Mouse (Mus musculus) spleen, adult 18-20 months (tissue): ENCODE measurements around the gene Fam19a5.

ENCODE experiments used
- DNase-seq, 2 experiments: peaks; one replicate each; pipeline ENCODE4 v3.0.0; 2022; ENCODE audit warnings: mixed read lengths in 2 of 2

The Fam19a5 gene

DNA sequence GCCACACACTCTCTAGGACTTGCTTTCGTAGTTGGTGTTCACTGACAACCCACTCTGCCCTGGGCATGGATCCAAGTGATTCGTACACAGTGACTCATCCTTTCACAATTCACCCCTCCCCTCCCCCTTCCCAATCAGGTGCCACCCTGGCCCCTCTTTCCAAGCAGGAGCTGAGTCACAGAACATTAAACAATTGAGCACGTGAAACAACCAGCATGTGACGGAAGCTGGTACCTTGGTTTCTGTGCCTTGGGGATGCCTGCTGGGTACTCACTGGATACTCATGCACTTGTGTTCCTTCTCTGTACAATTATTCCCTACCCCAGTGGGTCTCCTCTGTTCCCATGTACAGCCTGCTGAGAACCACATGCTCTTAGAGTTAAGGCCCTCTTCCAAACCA, 53.0 kb downstream of the Fam19a5 start:
- DNase-seq, result no peak

DNA sequence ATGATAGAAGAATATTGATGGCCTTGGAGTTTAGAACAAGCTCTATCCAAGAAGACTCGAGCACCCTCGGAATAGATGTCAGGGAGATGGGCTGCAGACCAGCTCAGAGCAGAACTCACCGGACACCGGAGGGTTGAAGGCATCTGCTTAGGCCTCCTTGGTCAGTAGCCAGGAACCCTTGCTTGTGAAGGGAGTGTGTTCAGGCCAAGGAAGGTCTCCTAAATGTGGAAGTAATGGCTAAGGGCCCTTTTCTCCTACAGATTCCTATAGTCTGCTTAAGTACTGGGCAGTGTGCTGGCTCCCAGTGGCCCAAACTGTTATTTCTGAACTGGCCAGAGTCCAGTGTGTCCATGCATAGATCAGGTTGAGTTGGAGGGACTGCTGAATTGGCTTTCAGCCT, 53.7 kb downstream of the Fam19a5 start:
- no peak for DNase-seq

DNA sequence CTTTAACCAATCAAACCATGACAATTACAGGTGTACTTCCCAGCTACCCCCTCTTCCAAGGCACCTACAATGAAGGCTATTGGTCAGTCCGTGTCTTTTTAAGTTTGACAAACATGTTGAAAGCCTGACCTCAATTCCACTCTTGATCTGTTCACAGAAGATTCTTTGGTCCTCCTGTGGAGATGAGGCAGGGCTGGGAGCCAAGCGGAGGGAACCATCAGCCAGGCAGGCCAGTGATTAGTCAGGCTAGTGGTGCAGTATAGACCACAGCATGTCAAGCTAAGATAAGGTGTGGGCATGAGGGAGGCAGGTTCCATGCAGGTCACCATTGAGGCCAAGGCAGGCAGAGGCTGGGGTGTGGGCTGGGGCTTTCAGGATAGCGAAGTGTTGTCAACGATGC, 54.5 kb downstream of the Fam19a5 start:
- DNase-seq, result no peak

DNA sequence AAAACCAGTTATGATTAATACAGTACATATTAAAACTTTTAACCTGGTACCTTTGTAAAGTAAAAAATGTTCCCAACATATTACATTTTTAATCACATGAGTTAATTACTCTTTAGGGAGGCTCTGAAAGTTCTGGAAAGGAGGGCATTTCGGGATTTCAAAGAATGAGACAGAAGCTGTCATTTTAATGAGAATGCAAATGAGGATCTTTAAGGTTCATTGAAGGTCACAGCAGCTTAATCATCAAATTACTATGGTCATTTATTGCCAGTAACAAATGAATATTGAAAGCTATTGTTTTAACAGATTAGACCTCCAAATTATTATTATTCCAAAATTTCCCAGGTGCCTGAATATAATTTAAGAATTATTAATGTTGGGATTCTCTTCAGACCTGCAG, 59.2 kb downstream of the Fam19a5 start:
- DNase-seq, result no peak

DNA sequence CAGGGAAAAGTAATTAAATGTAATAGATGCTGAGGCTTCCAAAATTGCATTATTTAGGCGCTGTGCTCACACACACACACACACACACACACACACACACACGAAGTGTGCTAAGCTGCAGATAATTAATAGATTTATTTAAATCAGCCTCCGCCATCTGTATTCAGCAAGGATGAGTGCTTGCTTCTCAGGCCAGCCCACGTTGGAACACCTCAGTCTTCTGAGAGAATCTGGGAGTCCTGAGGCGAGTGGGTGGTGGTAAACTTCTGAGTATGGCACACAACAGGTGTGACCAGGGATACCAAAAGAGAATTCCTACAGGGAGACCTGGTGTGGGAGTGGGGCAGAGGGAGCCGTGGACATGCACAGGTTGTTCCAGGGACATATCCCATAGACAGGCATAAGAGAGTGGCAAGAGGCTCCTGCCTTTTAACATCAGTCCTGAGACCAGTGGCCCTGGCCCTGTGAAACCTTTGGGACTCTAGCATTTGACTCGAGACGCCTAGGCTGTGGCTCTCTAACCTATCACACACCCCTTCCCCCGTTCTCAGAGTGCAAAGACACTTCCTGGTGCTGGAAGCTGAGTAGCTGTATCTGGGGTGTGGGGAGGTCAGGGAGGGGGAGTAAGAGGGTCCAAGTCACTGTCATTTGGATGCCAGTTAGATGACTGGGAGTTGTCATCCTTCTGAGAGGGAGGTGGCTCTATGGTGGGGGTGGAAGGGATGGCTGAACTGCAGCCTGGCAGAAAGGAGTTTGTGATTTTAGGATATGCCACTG, 61.6 kb downstream of the Fam19a5 start:
- DNase-seq, result no peak

DNA sequence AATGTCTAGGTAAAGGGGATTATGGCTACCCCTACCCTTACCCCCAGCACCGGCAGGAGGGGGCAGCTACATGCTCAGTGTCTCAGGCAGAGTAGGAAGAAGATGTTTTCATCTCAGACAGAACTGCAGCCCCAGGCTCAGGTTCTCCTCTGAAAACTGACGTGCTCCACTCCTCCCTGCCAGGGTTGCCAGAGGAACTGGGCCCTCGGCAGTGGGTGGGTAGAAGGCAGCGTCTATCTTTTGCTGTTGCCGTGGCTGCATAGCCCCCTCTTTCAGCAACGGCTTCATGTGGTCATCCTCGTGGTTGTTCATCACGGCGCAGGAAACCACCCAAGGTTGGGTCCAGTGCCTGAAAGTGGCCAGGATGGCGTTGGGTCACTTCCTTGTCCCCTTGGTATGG, 62.6 kb downstream of the Fam19a5 start:
- no peak for DNase-seq

DNA sequence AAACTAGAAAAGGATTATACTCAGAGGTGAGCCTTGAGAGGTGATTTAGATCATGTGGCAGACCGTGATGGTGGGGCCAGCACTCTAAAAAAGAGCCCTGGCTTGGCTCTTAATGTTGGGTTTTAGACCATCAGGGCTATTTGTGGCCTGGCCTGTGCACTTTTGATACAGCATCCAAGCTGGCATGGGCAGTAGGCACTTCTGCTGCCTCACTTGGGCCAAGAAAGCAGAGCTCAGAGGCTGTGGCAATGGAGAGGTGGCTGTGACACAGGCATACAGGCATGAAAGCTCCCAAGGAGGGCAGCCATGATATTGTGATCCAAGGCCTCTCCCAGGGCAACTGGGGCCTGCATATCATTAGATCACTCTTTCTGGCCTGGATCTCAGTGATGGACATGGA, 65.1 kb downstream of the Fam19a5 start:
- DNase-seq, result no peak

DNA sequence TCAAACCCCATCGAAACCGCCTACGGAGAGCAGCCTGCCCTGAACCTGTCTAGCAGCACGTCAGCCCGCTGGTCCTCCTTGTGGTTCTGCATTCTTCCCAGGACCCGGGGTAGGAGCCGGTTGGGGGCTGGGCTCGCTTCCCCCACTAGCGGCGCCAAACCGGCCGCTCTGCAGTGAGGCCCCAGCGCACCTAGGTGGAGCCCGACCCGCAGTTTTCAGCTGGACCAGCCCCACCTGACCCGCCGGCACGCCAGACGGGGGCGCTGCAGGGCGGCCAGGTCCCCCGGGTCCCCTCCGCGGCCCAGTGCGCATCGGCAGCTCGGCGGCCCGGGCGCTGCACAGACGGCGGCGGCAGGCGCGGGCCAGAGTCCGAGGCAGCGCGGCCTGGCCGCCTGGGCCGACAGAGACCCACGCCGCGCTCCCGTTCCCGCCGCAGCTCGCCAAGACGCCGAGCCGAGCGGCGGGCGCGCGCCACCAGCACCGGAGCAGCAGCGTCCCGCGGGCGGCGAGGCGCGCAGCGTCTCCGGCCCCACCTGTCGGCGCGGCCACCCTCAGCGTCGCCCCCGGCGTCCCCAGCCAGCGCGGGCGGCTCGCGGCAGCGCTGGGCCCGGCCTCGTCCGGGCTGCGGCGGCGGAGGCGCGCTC, 80.0 kb downstream of the Fam19a5 start:
- no peak for DNase-seq

DNA sequence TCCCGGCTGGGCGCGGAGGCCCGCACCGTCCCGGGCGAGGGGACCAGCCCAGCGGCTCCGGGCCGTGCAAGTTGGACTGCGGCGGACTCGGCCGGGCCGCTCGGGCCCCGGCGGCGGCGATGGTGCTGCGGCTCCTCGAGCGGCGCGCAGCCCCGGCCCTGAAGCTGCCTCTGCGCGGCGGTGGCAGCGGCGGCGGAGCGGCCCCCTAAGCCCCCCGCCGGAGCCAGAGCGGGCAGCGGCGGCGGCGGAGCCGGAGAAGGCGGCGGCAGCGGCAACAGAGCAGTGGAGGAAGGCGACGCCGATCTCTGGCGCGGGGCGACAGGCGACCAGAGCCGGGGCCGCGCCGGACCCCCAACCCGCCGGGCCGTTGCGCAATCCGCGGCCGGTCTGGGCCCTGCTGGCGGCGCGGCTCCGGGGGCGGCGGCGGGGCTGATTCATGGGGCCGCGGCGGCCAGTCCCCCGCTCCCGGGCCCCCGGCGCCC, 80.6 kb downstream of the Fam19a5 start:
- no peak for DNase-seq

DNA sequence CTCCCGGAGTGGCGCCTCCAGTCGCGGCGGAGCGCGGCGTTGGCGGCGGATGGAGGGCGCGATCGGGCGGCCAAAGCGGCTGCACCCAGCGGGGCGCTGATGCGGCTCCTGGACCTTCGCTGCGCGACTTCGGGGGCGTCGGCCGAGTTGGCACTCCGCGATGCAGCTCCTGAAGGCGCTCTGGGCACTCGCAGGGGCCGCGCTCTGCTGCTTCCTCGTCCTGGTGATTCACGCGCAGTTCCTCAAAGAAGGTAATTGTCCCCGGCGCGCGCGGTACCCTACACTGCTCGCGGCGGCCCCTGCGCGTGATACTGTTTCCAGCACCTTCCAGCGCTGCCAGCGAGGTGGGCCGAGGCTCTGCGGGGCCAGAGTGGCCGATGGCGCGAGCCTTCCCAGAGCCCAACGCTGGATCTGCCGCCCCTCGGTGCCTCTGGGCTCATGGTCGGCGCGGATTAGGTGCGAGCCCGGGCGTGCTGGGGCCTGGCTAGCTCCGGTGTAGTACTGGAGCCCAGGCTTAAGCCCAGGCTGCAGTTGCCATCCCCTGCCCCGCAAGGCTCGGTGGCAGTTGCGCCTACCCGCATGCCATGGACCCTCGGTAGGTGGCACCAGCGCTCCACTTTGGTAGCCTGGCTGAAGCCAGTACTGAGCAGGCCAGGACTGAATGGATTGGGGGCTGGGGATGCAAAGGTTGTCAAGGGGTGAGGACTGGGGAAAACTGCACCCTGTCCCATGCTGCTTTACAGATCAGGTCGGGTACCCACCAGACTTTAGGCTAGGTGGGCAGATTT, 81.3 kb downstream of the Fam19a5 start:
- peak in 1 of 2 experiments; percentile 4 for DNase-seq

DNA sequence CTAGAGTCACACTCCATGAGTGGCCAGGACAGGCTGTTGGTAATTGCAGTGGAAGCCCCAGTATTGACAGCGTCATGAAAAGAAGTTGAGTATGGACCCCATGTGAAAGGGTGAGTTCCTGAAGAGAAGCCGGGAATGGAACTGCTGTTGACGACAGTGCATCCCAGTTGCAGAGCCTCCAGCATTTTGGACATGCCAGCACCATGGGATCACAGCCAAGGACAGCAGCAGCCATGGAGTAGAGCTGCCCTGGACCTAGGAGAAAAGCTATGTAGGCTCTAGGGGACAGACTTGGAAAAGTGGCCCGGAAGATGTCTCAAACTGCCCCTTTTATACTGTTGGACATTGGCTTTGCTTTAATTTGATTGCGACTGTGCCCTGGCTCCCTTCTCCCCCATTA, 91.2 kb downstream of the Fam19a5 start:
- no peak for DNase-seq

DNA sequence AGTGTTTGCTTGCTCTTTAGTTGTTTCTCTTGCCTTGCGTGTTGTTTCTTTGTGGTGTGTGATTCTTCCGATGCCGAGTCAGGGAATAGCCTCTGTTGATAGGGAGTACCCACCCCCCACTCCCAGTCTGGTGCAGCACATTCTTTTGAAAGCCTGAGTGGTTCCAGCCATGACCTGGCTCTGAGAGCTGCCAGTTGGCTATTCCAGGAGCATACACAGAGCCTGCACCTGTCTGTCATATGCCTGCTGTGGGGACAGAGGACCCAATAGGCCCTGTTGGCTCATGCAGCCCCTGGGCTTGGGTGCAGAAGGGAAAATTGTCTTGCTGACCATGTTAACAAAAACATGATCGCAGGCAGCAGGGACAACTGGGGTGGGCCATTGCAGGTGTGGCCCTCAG, 92.3 kb downstream of the Fam19a5 start:
- no peak for DNase-seq

DNA sequence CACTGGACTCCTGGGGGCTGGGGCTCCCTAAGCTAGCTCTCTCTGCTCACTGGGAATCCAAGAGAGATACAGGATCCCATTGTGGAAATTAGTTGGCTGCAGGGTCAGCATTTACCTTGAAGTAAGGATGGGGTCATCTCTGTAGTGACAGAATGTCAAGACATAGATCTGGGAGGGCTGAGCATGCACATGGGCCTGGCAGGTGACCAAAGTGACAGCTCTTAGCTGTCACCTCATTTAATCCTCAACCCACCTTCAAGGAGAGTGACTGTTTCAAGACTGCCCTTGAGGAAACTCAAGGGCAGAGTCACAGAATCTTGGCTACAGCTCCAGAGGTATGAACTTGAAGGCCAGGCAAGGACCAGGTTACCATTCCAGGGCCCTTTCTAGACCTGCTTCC, 93.1 kb downstream of the Fam19a5 start:
- no peak for DNase-seq

DNA sequence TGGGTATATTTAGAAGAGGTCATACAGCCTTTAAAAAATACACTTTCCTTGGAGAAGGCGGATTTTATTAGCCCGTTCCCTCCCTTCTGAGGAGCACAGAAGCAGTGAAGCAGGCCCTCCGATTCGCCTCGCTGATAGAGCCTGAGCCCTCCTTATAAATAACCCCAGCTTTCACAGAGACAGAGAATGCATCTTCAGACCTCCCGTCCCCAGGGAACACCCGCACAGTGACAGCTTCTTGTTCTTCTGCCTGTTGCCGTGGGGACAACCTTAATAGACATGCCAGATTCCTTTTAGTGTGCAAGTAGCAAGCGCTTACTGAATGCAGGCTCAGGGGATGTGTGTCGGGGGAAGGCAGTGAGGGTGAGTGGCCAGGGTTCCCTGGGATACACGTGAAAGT, 94.2 kb downstream of the Fam19a5 start:
- DNase-seq, result no peak

DNA sequence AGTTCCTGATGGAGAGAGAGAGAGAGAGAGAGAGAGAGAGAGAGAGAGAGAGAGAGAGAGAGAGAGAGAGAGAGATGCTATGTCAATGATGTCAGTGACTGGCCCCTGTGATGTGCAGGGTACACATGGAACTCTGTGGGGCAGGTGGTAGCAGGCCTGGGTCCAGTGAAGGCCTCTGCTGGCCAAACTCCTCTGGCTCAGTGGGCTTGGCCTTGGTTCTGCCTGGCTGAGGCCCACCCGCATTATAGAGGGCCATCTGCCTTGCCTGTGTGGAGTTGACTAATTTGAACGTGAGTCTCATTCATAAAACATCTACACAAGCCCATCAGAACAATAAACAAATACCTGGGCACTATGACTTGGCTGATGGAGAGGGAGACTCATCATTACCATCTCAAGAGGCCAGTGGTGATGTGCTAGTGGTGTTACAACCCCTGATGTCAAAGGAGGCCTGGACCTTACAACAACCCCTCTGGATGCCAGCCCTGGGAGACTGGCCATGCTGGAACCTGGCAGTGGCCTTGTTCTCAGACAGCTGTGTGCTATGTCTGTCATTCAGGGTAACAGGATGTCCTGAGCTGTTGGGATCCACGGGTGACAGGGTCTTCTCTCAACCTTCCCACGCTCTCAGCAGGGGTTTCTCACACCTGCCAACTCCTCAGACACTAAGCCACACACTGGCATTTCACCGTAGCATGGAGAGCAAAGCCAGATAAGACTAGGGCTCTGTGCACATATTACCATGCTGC, 102.4 kb downstream of the Fam19a5 start:
- DNase-seq, result no peak

DNA sequence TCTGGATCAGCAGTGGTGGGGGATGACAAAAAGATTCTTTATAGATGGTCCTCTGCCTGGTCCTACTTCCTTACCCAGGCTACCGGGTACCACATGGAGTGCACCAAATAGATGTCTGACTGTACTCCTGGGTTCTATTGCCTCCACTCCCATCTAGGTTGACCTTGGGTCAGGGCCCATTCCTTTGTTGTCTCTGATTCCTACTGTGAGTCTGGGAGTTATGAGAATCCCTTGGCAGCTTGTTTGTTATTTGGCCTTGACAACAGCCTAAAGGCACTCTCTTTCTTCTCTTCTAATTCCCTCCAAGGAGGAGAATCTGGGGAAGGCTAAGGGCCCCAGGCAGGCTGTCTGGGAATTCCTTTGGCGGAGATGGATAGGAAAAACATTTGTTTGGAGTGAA, 105.6 kb downstream of the Fam19a5 start:
- DNase-seq, result no peak

DNA sequence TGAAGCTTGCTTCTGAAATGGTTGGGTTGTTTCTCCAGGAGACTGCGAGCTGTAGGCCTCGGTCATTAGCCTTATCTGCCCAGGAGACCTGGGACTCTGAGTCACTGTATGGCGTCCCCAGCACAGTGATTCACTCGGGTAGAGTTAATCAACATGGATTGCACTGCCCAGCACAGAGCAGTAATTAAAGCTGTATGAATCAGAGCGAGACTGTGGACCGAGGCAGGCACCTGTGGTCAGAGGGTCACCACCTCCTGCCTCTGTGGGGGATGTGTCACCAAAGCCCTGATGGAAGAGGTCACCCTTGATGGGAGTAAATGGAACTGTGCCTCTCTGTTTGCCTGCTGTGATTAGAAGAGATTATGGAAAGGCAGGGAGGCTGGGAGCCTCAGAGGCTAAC, 110.5 kb downstream of the Fam19a5 start:
- no peak for DNase-seq

DNA sequence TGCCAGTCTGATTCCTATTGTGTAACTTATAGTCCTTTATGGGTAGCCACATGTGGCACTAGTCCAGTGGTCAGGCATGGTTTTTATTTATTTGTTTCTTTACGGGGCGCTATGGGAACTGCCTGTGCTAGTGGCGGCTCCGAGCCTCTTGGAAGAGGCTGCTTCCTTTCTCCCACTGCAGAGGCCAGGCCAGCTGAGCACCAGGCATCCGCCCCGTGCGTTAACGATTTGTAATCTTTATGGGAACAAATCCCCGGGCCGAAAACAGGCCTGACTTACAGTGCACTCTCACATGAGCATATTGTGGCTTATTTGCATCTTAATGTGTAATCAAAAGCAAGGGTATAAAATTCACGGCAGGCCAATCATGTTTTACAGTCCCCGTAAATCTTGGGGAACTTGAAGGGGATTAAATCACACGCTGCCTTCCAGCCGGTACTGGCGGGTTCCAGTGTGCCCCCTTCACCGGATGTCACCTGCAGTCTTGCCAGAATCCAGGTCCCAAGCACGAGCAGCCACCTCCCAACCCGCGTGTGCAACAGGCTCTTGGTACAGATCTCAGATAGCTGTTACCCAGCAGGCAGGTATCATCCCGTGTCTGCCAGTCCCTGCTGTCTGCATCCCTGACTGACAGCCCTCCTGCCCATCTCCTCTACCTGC, 112.5 kb downstream of the Fam19a5 start:
- no peak for DNase-seq

DNA sequence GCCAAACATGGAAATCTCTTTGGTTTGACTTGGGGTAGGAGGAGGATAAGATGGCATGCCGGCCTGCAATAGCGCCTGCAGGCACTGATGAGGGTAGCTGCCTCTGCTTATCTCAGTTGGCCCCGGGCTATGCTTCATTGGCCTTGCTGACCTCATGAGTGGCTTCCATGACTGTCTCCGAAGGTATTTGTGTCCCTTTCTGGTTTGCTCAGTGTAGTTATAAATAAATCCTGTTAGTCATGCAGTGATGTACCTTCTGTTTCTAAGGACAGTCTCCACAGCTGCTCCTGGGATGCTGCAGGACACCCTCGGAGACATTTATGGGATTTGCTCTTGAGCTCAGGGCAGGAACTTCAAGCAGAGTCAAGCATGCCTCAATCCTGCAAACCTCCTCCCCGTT, 115.6 kb downstream of the Fam19a5 start:
- no peak for DNase-seq

DNA sequence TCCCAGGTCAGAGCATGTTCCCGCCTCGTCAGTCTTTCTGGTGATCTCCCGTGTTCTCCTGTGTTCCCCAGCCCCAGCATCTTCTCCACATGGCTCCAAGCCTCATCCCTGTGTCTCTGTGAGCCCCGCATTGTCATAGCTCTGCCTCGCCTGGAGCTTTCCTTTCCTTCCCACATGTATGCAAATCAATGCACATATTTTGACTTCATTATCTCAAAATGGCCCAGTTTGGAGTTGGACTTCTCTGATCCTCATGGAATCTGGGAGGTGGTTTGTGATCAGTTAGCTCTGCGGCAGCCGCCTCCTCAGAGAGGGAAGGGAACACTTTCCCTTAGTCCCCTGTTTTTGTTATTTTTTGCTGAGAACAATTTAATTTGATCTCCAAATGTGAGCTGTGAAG, 117.9 kb downstream of the Fam19a5 start:
- DNase-seq, result no peak

DNA sequence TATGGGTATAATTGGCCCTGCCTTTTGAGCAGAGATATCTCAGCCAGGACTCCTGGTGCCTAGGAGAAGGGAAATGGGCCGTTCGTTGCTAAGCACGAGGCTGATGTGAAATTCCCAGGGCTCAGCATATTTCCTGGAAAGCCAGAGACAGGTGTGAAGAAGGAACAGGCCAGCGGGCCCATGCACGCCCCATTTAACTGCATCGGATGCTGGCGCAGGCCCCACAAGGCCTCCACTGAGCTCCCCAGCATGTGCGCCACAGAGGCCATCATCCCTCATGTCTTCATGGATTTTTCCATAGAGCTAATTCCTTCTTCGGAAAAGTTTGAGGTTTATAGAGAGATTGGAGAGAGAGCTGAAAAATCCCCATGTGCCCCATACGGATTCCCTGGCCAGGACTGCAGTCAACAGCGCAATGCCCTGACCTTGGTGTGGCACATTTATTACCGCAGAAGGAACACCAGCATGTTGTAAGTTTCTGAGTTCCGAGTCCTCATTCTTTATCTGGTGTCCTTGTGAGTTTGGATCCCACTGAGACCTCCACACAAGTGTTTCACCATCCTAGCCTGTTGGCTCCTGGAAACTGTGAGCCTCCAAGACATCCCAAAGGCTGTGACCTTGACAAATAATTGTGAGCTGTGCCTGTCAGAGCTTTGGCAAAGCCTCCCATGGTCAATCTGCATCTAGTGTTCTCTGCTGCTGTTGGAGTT, 122.1 kb downstream of the Fam19a5 start:
- DNase-seq, result no peak

DNA sequence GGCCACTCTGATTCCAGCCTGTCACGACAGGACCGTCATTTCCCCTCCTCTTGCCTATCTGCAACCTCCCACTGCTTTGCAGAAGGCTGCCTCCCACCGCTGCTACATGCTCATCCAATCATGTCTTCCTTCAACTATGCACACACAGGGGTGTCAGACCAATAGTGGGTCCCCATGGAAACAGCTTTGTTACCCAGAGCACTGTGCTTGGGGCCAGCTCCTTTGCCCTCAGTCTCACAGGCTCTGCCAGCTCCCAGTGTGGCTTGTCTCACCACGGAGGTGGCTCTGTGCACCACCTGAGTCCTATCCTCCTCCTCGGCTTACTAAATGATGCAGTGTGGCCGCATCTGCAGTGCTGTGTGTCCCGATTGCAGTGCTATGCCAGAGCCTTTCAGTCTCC, 123.3 kb downstream of the Fam19a5 start:
- no peak for DNase-seq
